Mouse (Mus musculus) heart, embryonic 16.5 days (tissue): Measurements from ENCODE around the gene Cmc1. TPM values are rescaled to one million over a fixed set of nuclear protein-coding genes. Genes with fewer than 3 reads are reported as not detected.

Experiments
- ATAC-seq: fragments of 200-750 bp; cut with Nextera tagmentation; replicated peaks from 2 replicates; pipeline ENCODE4 v1.8.0; 2017; ENCODE audit warnings: moderate number of reproducible peaks; ENCODE audit not compliant: insufficient read depth, low FRiP score; ENCODE audit errors: extremely low read depth
- H3K27ac ChIP-seq: fragments of 300-500 bp; sonication (generic); 2 replicates; pipeline ENCODE4 v1.5.1; 2014; ENCODE audit warnings: mild to moderate bottlenecking, low read length, control low read depth, moderate library complexity
- H3K27me3 ChIP-seq: fragments of 300-500 bp; sonication (generic); 2 replicates; pipeline ENCODE4 v1.6.1; 2014; ENCODE audit warnings: low read length, mixed read lengths; ENCODE audit not compliant: control insufficient read depth, insufficient read depth
- H3K36me3 ChIP-seq: fragments of 300-500 bp; sonication (generic); 2 replicates; pipeline ENCODE4 v1.6.1; 2014; ENCODE audit not compliant: control insufficient read depth, insufficient read depth
- H3K4me1 ChIP-seq: fragments of 300-500 bp; sonication (generic); 2 replicates; pipeline ENCODE4 v1.6.1; 2014; ENCODE audit warnings: low read length, mixed read lengths; ENCODE audit not compliant: control insufficient read depth, insufficient read depth
- H3K4me2 ChIP-seq: fragments of 300-500 bp; sonication (generic); 2 replicates; pipeline ENCODE4 v1.6.1; 2014; ENCODE audit warnings: low read depth, mild to moderate bottlenecking, control low read depth, low read length
- H3K4me3 ChIP-seq: fragments of 300-500 bp; sonication (generic); 2 replicates; pipeline ENCODE4 v1.5.1; 2014; ENCODE audit warnings: mild to moderate bottlenecking, control low read depth, low read length
- H3K9ac ChIP-seq: fragments of 300-500 bp; sonication (generic); 2 replicates; pipeline ENCODE4 v1.6.1; 2014; ENCODE audit warnings: low read length, control low read depth
- H3K9me3 ChIP-seq: fragments of 300-500 bp; sonication (generic); replicated peaks from 2 replicates; pipeline ENCODE4 v1.6.1; 2016; ENCODE audit warnings: low read length; ENCODE audit not compliant: control insufficient read depth
- WGBS: fragments of 180-500 bp; shearing (Covaris S2); extraction: QIAGEN DNeasy Blood & Tissue Kit; methylation state at CpG from one replicate; pipeline ENCODE4 v1.1.7; 2014; 5-methylcytosine and 5-hydroxymethylcytosine counted together
- polyA plus RNA-seq: library from polyadenylated mRNA; unstranded; fragments of >200 nt; fragmentation: Nextera tagmentation; extraction: Ambion mirVana; gene quantifications from 2 replicates; pipeline ENCODE4 v1.2.1, GENCODE M21; 2015

The Cmc1 gene
- polyA plus RNA-seq, 1 experiment from 2014 or later = 39.0 TPM

GRCm38 (mm10) chr9:118030252-118030651 is 119.7 kb downstream of the Cmc1 start:
- H3K4me3 ChIP-seq = no peak overlapping the region
- H3K9ac ChIP-seq = no peak overlapping the region

GRCm38 (mm10) chr9:118029490-118029889 is 120.5 kb downstream of the Cmc1 start:
- Histone ChIP-seq H3K27me3 (no peaks in the 10 kb centered on the region), H3K9me3 (no peaks in the 10 kb centered on the region), H3K27ac (no peak overlapping the region), H3K4me3 (no peak overlapping the region), H3K36me3 (no peaks in the 10 kb centered on the region), H3K9ac (no peak overlapping the region), H3K4me2 (no peak overlapping the region), H3K4me1 (no peaks in the 10 kb centered on the region)
- 39% methylated on average over 4 of the region's 4 CpGs for WGBS
- ATAC-seq = no peak

More at GRCm38 (mm10) chr9:118030252-118030651, 119.7 kb downstream of the Cmc1 start:
- Histone ChIP-seq H3K9me3 (no peaks in the 10 kb centered on the region), H3K27ac (no peak overlapping the region), H3K36me3 (no peaks in the 10 kb centered on the region), H3K27me3 (no peaks in the 10 kb centered on the region), H3K4me1 (no peaks in the 10 kb centered on the region), H3K4me2 (no peak overlapping the region)
- ATAC-seq = no peak
- 73% methylated on average over 1 of the region's 1 CpGs for WGBS

- H3K4me2 ChIP-seq = no peak overlapping the region
- 56% methylated on average over 2 of the region's 2 CpGs for WGBS
- no peak for ATAC-seq
Measured at GRCm38 (mm10) chr9:118024966-118025365, 125.0 kb downstream of the Cmc1 start.

More at GRCm38 (mm10) chr9:118024966-118025365, 125.0 kb downstream of the Cmc1 start:
- H3K9me3 ChIP-seq = no peaks in the 10 kb centered on the region
- no peaks in the 10 kb centered on the region for H3K36me3 ChIP-seq
- H3K4me3 ChIP-seq = no peak overlapping the region
- H3K27me3 ChIP-seq = no peaks in the 10 kb centered on the region
- H3K27ac ChIP-seq = no peak overlapping the region
- no peaks in the 10 kb centered on the region for H3K4me1 ChIP-seq
- H3K9ac ChIP-seq = no peak overlapping the region

Other genes with a start within 250 kb of the Cmc1 start
- 67.9 and 71.5 TPM in 2 replicates for gene Azi2, start 109.7 kb downstream of the Cmc1 start, polyA plus RNA-seq